In genomic region chr19:17336646-17337045, GRCm38 (mm10) we compare ENCODE assay signal across 20 mouse cellular contexts. TPM values are rescaled to one million over a fixed set of nuclear protein-coding genes. Genes with fewer than 3 reads are reported as not detected.
A peak's percentile ranks its signal among the peaks of the same experiment; 100 is the strongest.
DNase-seq lines count a peak whose midpoint lies in the region; ATAC-seq and TF ChIP-seq lines count a peak whose summit lies in the region.
"Had no signal": no experiment of that assay in that cellular context is flagged by ENCODE, and none has a peak within 500 bp of the region (broad histone marks: within the 10 kb centered on the region; RNA-seq: fewer than 3 reads in every experiment).

No protein-coding gene starts in this region.

- H3K36me3 ChIP-seq in kidney, embryonic 14.5 days (ENCODE audit: control insufficient read depth, insufficient read depth, low read length), result no peaks in the 10 kb centered on the region
- H3K36me3 ChIP-seq in stomach, embryonic 14.5 days (ENCODE audit: control insufficient read depth, insufficient read depth, low read length), result no peaks in the 10 kb centered on the region
- no peaks in the 10 kb centered on the region for H3K36me3 ChIP-seq in stomach, postnatal 0 days (ENCODE audit: control insufficient read depth, insufficient read depth, low read length)
- peaks cover 61% of the 10 kb centered on the region for H3K36me3 ChIP-seq in liver, embryonic 13.5 days
- H3K36me3 ChIP-seq: heart, embryonic 15.5 days; hindbrain, embryonic 15.5 days; limb, embryonic 15.5 days; midbrain, embryonic 12.5 days; stomach, embryonic 15.5 days had no signal

- WGBS in kidney, embryonic 14.5 days, result 28% methylated on average over 7 of the region's 7 CpGs
- 29% methylated on average over 7 of the region's 7 CpGs for WGBS in stomach, embryonic 14.5 days
- WGBS in stomach, postnatal 0 days, result 44% methylated on average over 7 of the region's 7 CpGs
- 74% methylated on average over 7 of the region's 7 CpGs for WGBS in liver, embryonic 13.5 days (ENCODE audit: insufficient replicate concordance)

- H3K4me1 ChIP-seq in kidney, embryonic 14.5 days (ENCODE audit: control insufficient read depth, insufficient read depth, low read length), result peaks cover 9% of the 10 kb centered on the region
- H3K4me1 ChIP-seq in stomach, embryonic 14.5 days (ENCODE audit: control insufficient read depth, insufficient read depth, low read length), result peaks cover 28% of the 10 kb centered on the region
- peaks cover 5% of the 10 kb centered on the region for H3K4me1 ChIP-seq in stomach, postnatal 0 days (replicated peaks; ENCODE audit: control insufficient read depth, insufficient read depth)
- peaks cover 93% of the 10 kb centered on the region for H3K4me1 ChIP-seq in liver, embryonic 13.5 days (replicated peaks)
- H3K4me1 ChIP-seq: limb, embryonic 15.5 days; midbrain, embryonic 12.5 days had no signal

- peak; percentile 61; the same call in 1 of the 2 replicates for ATAC-seq in kidney, embryonic 14.5 days (ENCODE audit: low FRiP score, low TSS enrichment)
- ATAC-seq in stomach, embryonic 14.5 days (ENCODE audit: insufficient number of reproducible peaks, insufficient read depth, low FRiP score, low read depth), result no peak
- ATAC-seq in stomach, postnatal 0 days (ENCODE audit: low FRiP score, low TSS enrichment), result no peak
- ATAC-seq in liver, embryonic 13.5 days (ENCODE audit: low read depth), result no peak
- ATAC-seq: CD4-positive, CD25-positive, alpha-beta regulatory T cell, adult 4 months had no signal

- no peak for TF ChIP-seq EP300 in stomach, postnatal 0 days (optimal IDR thresholded peaks at IDR 0.05)

- no peaks in the 10 kb centered on the region for H3K9me3 ChIP-seq in kidney, embryonic 14.5 days (ENCODE audit: control insufficient read depth, low read length)
- no peaks in the 10 kb centered on the region for H3K9me3 ChIP-seq in stomach, embryonic 14.5 days (ENCODE audit: control insufficient read depth, low read depth, low read length)
- no peaks in the 10 kb centered on the region for H3K9me3 ChIP-seq in stomach, postnatal 0 days (ENCODE audit: control insufficient read depth, low read length)
- H3K9me3 ChIP-seq in liver, embryonic 13.5 days (replicated peaks), result no peaks in the 10 kb centered on the region
- H3K9me3 ChIP-seq: heart, embryonic 15.5 days; hindbrain, embryonic 15.5 days; limb, embryonic 15.5 days; midbrain, embryonic 12.5 days; stomach, embryonic 15.5 days had no signal

- H3K4me2 ChIP-seq in kidney, embryonic 14.5 days (replicated peaks; ENCODE audit: low read depth, low read length), result no peak overlapping the region
- H3K4me2 ChIP-seq in stomach, embryonic 14.5 days (replicated peaks; ENCODE audit: low read depth, low read length), result 0 out of 2 replicates have a peak overlapping the region, but pooled peaks have one; percentile 12
- H3K4me2 ChIP-seq in stomach, postnatal 0 days (replicated peaks; ENCODE audit: low read depth), result no peak overlapping the region
- H3K4me2 ChIP-seq in liver, embryonic 13.5 days, result peak overlapping the region; percentile 73
- H3K4me2 ChIP-seq: heart, embryonic 15.5 days; hindbrain, embryonic 15.5 days; limb, embryonic 15.5 days; midbrain, embryonic 12.5 days; stomach, embryonic 15.5 days had no signal

- no peak for TF ChIP-seq CTCF in stomach, postnatal 0 days (IDR thresholded peaks at IDR 0.05; ENCODE audit: low read depth)

- no peak for DNase-seq in kidney, adult 8-10 months
- no peak for DNase-seq in stomach, postnatal 0 days (ENCODE audit: low spot score)
- no peak for DNase-seq in liver, embryonic 13.5 days
- no peak for DNase-seq in adrenal gland, postnatal 36 days
- no peak for DNase-seq in gastrocnemius, postnatal 25 days
- DNase-seq: adrenal gland, adult 8-10 months; cerebellum, postnatal 10 days; gastrocnemius, postnatal 14 days; kidney, postnatal 10 days; layer of hippocampus, adult 9-11 months; lung, postnatal 36 days had no signal

- no peak overlapping the region for H3K4me3 ChIP-seq in kidney, embryonic 14.5 days (ENCODE audit: low read length)
- no peak overlapping the region for H3K4me3 ChIP-seq in stomach, embryonic 14.5 days (ENCODE audit: low read depth, low read length)
- no peak overlapping the region for H3K4me3 ChIP-seq in stomach, postnatal 0 days (ENCODE audit: low read depth, low read length)
- peak overlapping the region; percentile 35 for H3K4me3 ChIP-seq in liver, embryonic 13.5 days (replicated peaks)
- H3K4me3 ChIP-seq: heart, embryonic 15.5 days; hindbrain, embryonic 15.5 days; limb, embryonic 15.5 days; midbrain, embryonic 12.5 days; stomach, embryonic 15.5 days had no signal

- H3K9ac ChIP-seq in kidney, embryonic 14.5 days (ENCODE audit: low read depth, low read length), result no peak overlapping the region
- no peak overlapping the region for H3K9ac ChIP-seq in stomach, embryonic 14.5 days (replicated peaks; ENCODE audit: low read depth, low read length)
- no peak overlapping the region for H3K9ac ChIP-seq in stomach, postnatal 0 days (ENCODE audit: low read length)
- H3K9ac ChIP-seq in liver, embryonic 13.5 days, result peak overlapping the region; percentile 73
- H3K9ac ChIP-seq: heart, embryonic 15.5 days; hindbrain, embryonic 15.5 days; limb, embryonic 15.5 days; midbrain, embryonic 12.5 days; stomach, embryonic 15.5 days had no signal

- H3K27ac ChIP-seq in kidney, embryonic 14.5 days (ENCODE audit: low read depth, low read length), result no peak overlapping the region
- H3K27ac ChIP-seq in stomach, embryonic 14.5 days (ENCODE audit: low read length), result peak overlapping the region; percentile 21; the same call in 1 of the 2 replicates
- no peak overlapping the region for H3K27ac ChIP-seq in stomach, postnatal 0 days (replicated peaks)
- peak overlapping the region; percentile 99 for H3K27ac ChIP-seq in liver, embryonic 13.5 days
- H3K27ac ChIP-seq: heart, embryonic 15.5 days; hindbrain, embryonic 15.5 days; limb, embryonic 15.5 days; midbrain, embryonic 12.5 days; stomach, embryonic 15.5 days had no signal

- H3K27me3 ChIP-seq in kidney, embryonic 14.5 days (ENCODE audit: control insufficient read depth, insufficient read depth, low read length), result no peaks in the 10 kb centered on the region
- no peaks in the 10 kb centered on the region for H3K27me3 ChIP-seq in stomach, embryonic 14.5 days (ENCODE audit: control insufficient read depth, insufficient read depth, low read length)
- H3K27me3 ChIP-seq in stomach, postnatal 0 days (ENCODE audit: control insufficient read depth, insufficient read depth, low read length), result no peaks in the 10 kb centered on the region
- H3K27me3 ChIP-seq in liver, embryonic 13.5 days, result no peaks in the 10 kb centered on the region
- H3K27me3 ChIP-seq: heart, embryonic 15.5 days; hindbrain, embryonic 15.5 days; limb, embryonic 15.5 days; midbrain, embryonic 12.5 days; stomach, embryonic 15.5 days had no signal

RNA-seq across cellular contexts. Expression of gene Gcnt1, which starts 36.0 kb away (rescaled TPM):
- 7.8 and 21.0 TPM in 2 replicates for polyA plus RNA-seq in kidney, embryonic 14.5 days (2014; fragmentation: Nextera tagmentation; extraction: Ambion mirVana)
- 4.6 and 5.3 TPM in 2 replicates for polyA plus RNA-seq in stomach, embryonic 14.5 days (2014; fragmentation: Nextera tagmentation; extraction: Ambion mirVana)
- polyA plus RNA-seq in stomach, postnatal 0 days (2015; fragmentation: Nextera tagmentation; extraction: Ambion mirVana), result 1.4 and 1.5 TPM in 2 replicates
- polyA plus RNA-seq in liver, embryonic 13.5 days (2015; fragmentation: Nextera tagmentation; extraction: Ambion mirVana), result 17.9 and 25.0 TPM in 2 replicates
- 1 to 10 TPM; 1.5 to 2.5 TPM for total RNA-seq in adrenal gland, postnatal 36 days (2021)
- total RNA-seq in gastrocnemius, postnatal 25 days (2021), result under 1 TPM; 0.51 to 0.99 TPM
- total RNA-seq: MEL had no signal

RNA-seq across cellular contexts. Expression of gene Rfk, which starts 57.2 kb away (rescaled TPM):
- 55.2 and 77.2 TPM in 2 replicates for polyA plus RNA-seq in kidney, embryonic 14.5 days (2014; fragmentation: Nextera tagmentation; extraction: Ambion mirVana)
- 68.2 and 68.8 TPM in 2 replicates for polyA plus RNA-seq in stomach, embryonic 14.5 days (2014; fragmentation: Nextera tagmentation; extraction: Ambion mirVana)
- polyA plus RNA-seq in stomach, postnatal 0 days (2015; fragmentation: Nextera tagmentation; extraction: Ambion mirVana), result 145 and 153 TPM in 2 replicates
- polyA plus RNA-seq in liver, embryonic 13.5 days (2015; fragmentation: Nextera tagmentation; extraction: Ambion mirVana), result 73.0 and 84.8 TPM in 2 replicates
- total RNA-seq in adrenal gland, postnatal 36 days (2021), result 100 to 1,000 TPM in 1 of 2 experiments, 10 to 100 TPM in 1; 84.2 to 343 TPM
- 10 to 100 TPM; 56.8 to 57.7 TPM for total RNA-seq in gastrocnemius, postnatal 25 days (2021)

Comparison
In these comparisons a context has a peak if more than half of its experiments do, and no peak if none do; other contexts are left out.
1. H3K27ac ChIP-seq: peak in stomach, embryonic 14.5 days (single experiment) and liver, embryonic 13.5 days (single experiment); none in kidney, embryonic 14.5 days (single experiment) and stomach, postnatal 0 days (single experiment).
2. H3K4me2 ChIP-seq: peak in stomach, embryonic 14.5 days (single experiment) and liver, embryonic 13.5 days (single experiment); none in kidney, embryonic 14.5 days (single experiment) and stomach, postnatal 0 days (single experiment).